Mouse (Mus musculus) urinary bladder, postnatal 14 days (tissue): Measurements from ENCODE around the gene Mb21d2.

ENCODE experiments used
- DNase-seq: peaks from one replicate; pipeline ENCODE4 v3.0.0; 2021; ENCODE audit warnings: low spot score

Mb21d2 gene

DNA sequence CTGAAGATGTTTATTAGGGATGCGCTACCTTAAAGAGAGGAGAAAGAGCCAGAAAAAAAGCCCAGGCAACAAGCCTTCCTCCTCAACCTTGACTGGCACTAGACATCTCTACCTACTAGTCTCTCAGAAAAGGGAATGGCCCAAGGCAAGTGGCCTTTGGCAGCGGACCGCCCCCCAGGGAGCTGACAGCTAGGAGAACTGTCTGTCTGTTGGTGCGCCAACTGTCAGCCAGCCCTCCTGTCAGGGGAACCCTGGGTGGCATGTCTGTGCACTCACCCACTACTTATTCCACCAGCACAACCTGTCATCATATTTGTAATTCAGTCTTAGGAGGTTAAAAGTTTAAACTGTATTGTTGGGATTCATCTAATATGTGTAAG is 30.3 kb downstream of the Mb21d2 start:
- DNase-seq, result no peak

DNA sequence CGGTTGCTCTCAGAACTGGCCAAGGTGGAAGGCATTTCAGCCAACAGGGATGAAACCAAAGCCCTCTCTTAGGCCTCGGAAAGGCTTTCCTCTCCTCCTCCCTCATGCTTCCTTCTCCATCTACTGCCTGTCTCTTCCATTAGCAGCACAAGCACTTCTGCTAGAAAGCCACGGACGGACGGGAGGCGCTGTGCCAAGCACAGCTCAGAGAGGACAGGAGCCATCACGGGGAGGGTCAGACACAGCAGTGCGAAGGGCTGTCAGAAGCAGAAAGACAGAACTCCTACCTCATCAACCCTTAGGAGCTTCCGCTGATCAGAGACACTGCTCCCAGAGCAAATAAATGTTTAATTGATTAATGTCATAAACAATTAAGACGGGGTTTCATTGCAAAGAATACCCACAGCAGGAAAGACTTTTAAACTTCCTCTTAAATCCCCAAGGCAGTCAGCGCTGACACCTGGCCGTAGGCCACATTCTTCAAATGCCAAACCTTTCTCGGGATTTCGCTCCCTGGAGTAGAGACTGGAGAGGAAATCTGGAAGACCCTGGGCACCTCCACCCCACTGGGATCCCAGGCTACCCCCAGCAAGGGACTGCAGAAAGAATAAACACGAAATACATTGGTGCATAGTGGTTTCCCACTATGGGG is 30.8 kb downstream of the Mb21d2 start:
- DNase-seq, result no peak

DNA sequence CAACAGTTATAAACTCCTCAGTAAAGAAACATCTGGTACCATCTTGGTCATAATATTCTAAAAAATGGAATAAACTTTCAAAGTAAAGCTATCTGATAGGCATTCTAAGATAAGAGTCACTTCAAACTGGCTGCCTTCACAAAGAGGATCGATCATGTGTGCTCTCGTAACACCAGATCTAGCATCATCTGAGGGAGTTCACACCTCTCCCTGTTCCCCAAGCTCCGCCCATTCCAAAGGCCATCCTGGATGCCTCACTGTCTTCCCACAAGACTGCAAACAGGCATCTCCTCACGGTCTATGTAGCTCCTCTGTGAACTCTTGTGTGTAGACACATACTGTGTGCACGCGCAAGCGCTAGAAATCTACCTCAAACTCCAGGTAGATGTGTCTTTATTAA is 32.9 kb downstream of the Mb21d2 start:
- DNase-seq, result no peak

GRCm38 (mm10) chr16:28894872-28895271 is 34.6 kb downstream of the Mb21d2 start:
- no peak for DNase-seq

DNA sequence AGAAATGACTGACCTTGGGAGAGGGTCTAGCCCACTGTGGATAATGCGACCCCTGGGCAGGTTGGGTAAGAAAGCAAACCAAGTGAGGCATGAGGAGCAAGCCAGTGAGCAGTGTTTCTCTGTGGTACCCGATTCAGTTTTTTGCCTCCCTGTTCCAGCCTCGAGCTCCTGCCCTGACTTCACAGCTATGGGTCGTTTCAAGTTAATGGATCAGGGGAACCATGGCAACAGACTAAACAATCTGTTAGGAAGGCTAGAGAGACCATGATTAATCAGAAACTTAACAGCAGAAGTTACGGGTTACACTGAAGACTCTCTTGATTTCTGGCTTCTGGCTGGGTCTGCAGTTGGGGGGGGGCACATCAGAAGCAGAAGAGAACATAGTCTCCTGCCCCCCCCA is 36.2 kb downstream of the Mb21d2 start:
- DNase-seq, result no peak

DNA sequence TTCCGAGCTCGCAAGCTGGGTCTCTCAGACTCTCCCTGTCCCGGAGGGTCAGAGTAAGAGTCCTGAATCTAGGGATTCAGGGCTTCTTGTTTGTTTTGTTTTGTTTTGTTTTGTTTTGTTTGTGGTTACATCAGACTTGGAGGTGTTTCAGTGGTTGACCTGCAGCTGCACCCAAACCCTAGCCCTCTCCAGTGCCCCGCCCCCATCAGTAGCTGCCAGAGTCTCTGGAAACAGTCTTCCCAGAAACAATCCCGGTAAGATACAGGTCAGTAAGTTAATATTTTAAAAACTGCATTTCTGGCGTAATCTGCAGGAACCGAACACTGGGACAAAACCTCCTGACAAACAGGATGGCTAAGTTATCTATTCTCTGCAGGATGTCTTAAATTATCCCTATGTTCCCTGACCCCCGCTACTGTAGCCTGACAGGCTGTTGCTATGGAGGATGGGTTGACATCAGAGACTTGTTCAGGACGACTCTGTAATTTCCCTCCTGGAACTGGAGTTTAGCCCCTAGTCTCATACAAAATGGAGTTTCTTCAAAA is 43.2 kb downstream of the Mb21d2 start:
- no peak for DNase-seq

GRCm38 (mm10) chr16:28885474-28885873 is 44.0 kb downstream of the Mb21d2 start:
- DNase-seq, result no peak

DNA sequence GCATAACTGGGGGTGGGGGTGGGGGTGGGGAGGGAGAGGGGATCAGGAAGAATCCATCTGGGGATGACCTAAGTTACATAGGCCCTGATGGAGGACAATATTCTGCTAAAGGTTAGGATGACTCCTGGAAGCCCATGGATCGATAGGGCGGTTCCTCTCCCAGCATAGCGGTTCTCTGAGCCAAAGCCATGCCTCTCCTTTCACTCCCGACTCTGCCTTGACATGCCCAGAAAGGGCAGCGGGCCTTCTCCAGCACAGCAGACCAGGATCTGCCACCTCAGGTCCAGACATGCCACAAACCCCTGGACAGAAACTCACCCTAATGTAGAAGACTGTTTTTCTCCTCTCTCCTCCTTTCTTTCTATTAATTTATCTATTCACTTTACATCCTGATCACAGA is 44.8 kb downstream of the Mb21d2 start:
- DNase-seq, result peak; percentile 52

GRCm38 (mm10) chr16:28883649-28884048 is 45.8 kb downstream of the Mb21d2 start:
- no peak for DNase-seq

GRCm38 (mm10) chr16:28882687-28883428 is 46.6 kb downstream of the Mb21d2 start:
- peak; percentile 35 for DNase-seq

GRCm38 (mm10) chr16:28881787-28882186 is 47.7 kb downstream of the Mb21d2 start:
- peak; percentile 10 for DNase-seq

- no peak for DNase-seq
Measured at GRCm38 (mm10) chr16:28880756-28881155, 48.7 kb downstream of the Mb21d2 start.

DNA sequence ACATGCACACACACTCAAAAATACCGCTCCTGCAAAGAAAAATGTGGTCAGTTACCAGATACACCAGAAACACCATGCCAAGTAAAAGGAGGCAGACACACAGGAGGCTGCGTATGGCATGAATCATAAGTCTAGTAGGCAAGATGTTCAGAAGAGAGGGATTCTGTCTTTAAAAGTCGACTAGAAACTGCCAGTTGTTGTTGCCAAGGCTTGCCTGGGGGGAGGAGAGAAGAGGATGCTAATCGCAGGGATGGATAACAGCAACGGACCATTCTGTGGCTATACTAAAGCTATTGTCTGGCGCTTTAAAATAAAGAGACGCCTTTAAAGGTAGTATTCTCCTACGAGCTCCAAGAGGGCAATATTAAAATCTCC is 49.2 kb downstream of the Mb21d2 start:
- no peak for DNase-seq

DNA sequence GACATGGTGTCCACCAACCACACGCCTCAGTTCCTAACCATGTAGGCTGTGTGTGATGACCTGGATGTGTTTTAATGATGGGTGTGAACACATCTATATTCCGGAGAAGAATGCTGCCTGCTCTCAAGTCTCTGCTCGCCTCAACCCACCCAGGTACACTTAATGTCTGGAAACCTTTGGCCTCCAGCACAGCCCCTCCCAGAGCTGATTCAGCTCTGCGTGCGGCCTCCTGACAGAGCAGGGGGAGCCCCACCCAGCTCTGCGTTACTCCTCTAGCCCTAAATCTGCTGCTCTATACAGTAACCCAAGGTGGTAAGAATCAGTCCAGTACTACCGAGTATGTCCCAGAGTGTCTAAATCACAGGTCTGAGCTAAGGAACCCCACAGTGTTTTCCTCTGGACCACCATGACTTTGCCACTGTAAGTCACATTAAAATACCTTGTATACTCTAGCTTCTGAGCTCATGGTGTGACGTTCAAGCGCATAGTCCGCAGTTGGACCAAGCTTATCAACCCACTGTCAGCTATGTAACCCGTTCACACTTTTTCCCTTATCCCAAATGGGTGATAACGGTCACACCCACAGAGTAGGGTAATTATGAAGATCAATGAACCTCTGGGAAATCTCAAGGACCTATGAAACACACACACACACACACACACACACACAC is 49.7 kb downstream of the Mb21d2 start:
- DNase-seq, result peak; percentile 45

GRCm38 (mm10) chr16:28877162-28877662 is 52.3 kb downstream of the Mb21d2 start:
- DNase-seq, result no peak

DNA sequence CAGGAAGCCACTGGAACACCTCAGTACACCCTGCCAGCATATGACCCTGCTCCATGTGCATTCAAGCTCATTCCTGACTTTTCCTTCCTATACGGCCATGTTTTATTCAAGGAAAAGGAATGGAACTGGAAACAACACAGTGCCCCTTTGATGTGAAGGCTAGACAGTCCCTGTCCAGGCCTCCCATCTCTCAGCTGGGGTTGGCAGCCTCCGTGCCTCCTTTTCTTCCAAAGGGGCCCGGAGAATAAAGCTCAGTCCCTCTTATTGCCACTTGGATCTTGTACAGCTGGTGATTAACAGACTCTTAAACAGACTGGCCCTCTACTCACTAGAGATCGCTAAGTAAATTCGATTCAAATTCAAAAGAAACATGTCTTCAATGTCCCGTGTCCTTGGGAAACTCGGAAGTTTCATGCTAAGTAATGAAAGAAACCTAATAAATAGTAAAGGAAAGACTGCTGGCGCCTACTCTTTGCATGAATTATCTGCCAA is 56.0 kb downstream of the Mb21d2 start:
- no peak for DNase-seq

DNA sequence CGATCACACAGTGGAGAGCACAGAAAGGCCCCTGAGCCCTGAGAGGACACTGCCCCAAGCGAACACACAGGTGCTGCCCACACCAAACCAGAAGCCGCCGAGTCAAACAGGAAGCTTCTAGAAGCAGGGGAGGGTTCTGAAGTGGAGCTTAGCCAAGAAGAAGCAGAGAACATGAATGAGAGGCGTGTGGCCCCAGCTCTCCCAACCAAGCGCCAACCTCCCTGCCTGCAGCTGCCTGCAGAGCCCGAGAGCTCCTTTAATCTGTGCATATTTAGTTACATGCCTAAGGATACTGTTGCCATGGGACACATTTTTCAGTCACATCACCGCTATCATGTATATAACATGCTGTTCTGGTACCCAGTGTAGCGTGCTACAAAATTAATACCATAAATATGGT is 58.6 kb downstream of the Mb21d2 start:
- DNase-seq, result peak; percentile 38

DNA sequence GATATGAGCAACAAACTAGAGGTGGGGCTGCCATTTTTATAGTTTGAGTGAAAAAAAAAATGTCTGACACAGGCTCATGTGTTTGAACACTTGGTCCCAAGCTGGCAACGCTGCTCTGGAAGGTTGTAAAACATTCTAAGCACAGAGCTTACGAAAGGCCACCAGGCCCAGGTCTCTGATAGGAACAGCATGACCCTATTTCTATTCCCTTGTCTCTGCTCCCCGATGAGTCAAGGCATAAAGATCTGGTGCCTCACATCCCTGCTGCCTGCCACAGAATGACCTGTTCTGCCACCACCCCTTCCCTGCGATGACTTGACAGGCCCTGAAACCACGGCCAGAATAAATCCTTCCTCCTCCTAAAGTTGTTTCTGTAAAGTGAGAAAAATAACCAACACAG is 59.0 kb downstream of the Mb21d2 start:
- peak; percentile 18 for DNase-seq

- DNase-seq, result no peak
Measured at GRCm38 (mm10) chr16:28868864-28869263, 60.6 kb downstream of the Mb21d2 start.

DNA sequence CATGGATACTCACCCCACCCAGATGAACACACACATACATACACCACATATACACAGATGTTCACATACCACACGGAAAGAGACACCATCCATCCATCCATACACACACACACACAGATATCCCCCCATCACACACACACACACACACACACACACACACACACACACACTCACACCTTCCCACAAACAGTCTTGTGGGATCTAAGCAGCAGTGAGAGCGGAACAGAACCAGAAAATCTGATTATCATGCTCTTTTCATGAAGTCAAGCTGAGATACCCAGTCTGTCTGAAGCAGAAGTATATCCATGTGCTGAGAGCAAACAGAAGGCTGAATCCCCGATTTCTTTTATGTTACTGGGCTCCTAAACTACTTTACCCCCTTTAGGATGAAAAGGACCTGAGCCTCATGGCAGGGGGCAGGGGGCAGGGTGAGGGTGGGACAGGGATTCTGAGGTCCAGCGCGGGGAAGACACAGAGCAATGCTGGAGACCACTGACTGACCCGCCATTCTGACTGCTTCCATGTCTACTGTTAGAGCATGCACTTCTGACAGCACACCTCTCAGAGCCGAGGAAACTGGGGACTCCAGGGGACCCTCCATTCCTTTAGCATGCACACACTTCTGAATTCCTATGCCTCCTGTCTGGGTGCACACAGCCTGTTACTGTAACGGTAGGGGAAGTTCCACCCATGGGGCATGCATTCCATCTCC is 62.7 kb downstream of the Mb21d2 start:
- no peak for DNase-seq

GRCm38 (mm10) chr16:28863616-28864015 is 65.9 kb downstream of the Mb21d2 start:
- DNase-seq, result no peak

DNA sequence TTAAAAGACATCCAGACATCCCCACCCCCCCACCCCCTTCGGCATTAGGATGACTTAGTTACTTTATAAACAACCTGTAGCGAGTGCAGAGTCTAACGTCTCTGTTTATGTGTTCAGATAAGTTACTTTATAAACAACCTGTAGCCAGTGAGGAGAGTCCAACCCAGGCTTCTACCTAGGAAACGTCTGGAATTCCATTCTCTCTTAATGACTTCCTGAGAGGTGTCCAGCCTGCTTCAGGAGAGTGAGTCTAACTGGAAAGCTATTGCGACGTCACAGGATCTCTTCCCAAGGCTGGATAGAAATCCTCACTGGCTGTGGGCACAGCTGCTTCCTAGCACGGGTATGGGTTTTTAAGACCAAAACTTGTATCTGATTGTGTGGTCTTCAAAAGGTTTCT is 67.4 kb downstream of the Mb21d2 start:
- DNase-seq, result no peak
